Mouse (Mus musculus) CH12.LX (cell line): ENCODE data around the gene Wdr63. TPM values are rescaled to one million over a fixed set of nuclear protein-coding genes. Genes with fewer than 3 reads are reported as not detected.

Experiments used
- DNase-seq: peaks from one replicate; pipeline ENCODE4 v3.0.0-alpha.2; 2013; ENCODE audit errors: extremely low read depth
- H3K27ac ChIP-seq: 2 replicates; pipeline ENCODE4 v1.5.1; 2012; ENCODE audit warnings: low read depth, mild to moderate bottlenecking, control low read depth, moderate library complexity; ENCODE audit not compliant: insufficient read depth
- H3K27me3 ChIP-seq: replicated peaks from 2 replicates; pipeline ENCODE3; 2012; ENCODE audit warnings: inconsistent platforms
- H3K36me3 ChIP-seq, 2 experiments: replicated peaks in 1 of 2; 2 replicates each; pipeline versions ENCODE3 to v1.6.1; 2012; ENCODE audit warnings: inconsistent platforms in 1 of 2, low read length in 1 of 2, mild to moderate bottlenecking in 1 of 2, mixed read lengths in 1 of 2, moderate library complexity in 1 of 2; ENCODE audit not compliant: control insufficient read depth in 1 of 2, insufficient read depth in 1 of 2
- H3K4me1 ChIP-seq, 2 experiments: 2 replicates each; pipeline ENCODE4 v1.6.1; 2012; ENCODE audit warnings: inconsistent platforms in 1 of 2, moderate library complexity in 1 of 2; ENCODE audit not compliant: insufficient read depth in 2 of 2, control insufficient read depth in 1 of 2
- H3K4me2 ChIP-seq: 2 replicates; pipeline ENCODE4 v1.6.1; 2012; ENCODE audit warnings: low read depth, mild to moderate bottlenecking, control low read depth; ENCODE audit not compliant: poor library complexity, insufficient read depth, severe bottlenecking
- H3K4me3 ChIP-seq, 3 experiments: fragments of 150-350 bp in 1 of 3; sonication (generic) in 1 of 3; replicated peaks in 1 of 3; 2 replicates each; pipeline versions ENCODE3 to v1.5.1; 2011 to 2012; ENCODE audit warnings: low read depth in 2 of 3, low read length in 2 of 3, mild to moderate bottlenecking in 2 of 3, moderate library complexity in 2 of 3, control low read depth in 1 of 3, improper control_type of control experiment in 1 of 3, inconsistent platforms in 1 of 3, mixed read lengths in 1 of 3; ENCODE audit not compliant: poor library complexity in 1 of 3
- H3K79me2 ChIP-seq: replicated peaks from 2 replicates; pipeline ENCODE4 v1.6.1; 2012; ENCODE audit warnings: mild to moderate bottlenecking, moderate library complexity; ENCODE audit not compliant: control insufficient read depth, poor library complexity, insufficient read depth, severe bottlenecking; ENCODE audit errors: extremely low read depth
- H3K9ac ChIP-seq: 2 replicates; pipeline ENCODE4 v1.6.1; 2012; ENCODE audit warnings: low read depth, mild to moderate bottlenecking, control low read depth, moderate library complexity; ENCODE audit not compliant: insufficient read depth
- H3K9me3 ChIP-seq: replicated peaks from 2 replicates; pipeline ENCODE3; 2012; ENCODE audit warnings: low read length, inconsistent platforms, mixed read lengths
- CHD1 ChIP-seq: IDR thresholded peaks from 2 replicates; pipeline ENCODE4 v1.6.1; 2012; ENCODE audit warnings: low read depth, low read length, improper control_type of control experiment, inconsistent platforms
- HCFC1 ChIP-seq: IDR thresholded peaks from 2 replicates; pipeline ENCODE4 v1.6.1; 2012; ENCODE audit warnings: low read depth, mild to moderate bottlenecking, inconsistent platforms, low read length, improper control_type of control experiment
- MAZ ChIP-seq: IDR thresholded peaks from 2 replicates; pipeline ENCODE4 v1.6.1; 2012; ENCODE audit warnings: low read depth, mild to moderate bottlenecking, inconsistent platforms, low read length, improper control_type of control experiment, moderate library complexity
- MYC ChIP-seq: IDR thresholded peaks from 2 replicates; pipeline ENCODE4 v1.6.1; 2011; ENCODE audit warnings: low read depth, mild to moderate bottlenecking, improper control_type of control experiment, low read length
- POLR2A ChIP-seq: IDR thresholded peaks from 2 replicates; pipeline ENCODE4 v1.6.1; 2011; ENCODE audit warnings: low read depth, mild to moderate bottlenecking, improper control_type of control experiment, low read length
- RAD21 ChIP-seq: IDR thresholded peaks from 2 replicates; pipeline ENCODE4 v1.6.1; 2011; ENCODE audit warnings: low read depth, mild to moderate bottlenecking, low read length, improper control_type of control experiment, moderate library complexity
- TBP ChIP-seq: conservative IDR thresholded peaks from 2 replicates; pipeline ENCODE4 v1.6.1; 2011; ENCODE audit warnings: low read depth, low read length, improper control_type of control experiment
- TCF12 ChIP-seq: IDR thresholded peaks from 2 replicates; pipeline ENCODE4 v1.6.1; 2014; ENCODE audit warnings: low read depth, mild to moderate bottlenecking, inconsistent platforms, low read length, improper control_type of control experiment
- ZNF384 ChIP-seq: IDR thresholded peaks from 2 replicates; pipeline ENCODE4 v1.6.1; 2012; ENCODE audit warnings: low read depth, low read length, improper control_type of control experiment, inconsistent platforms
- dilution Hi-C: fragments of 300-500 bp; cut with MboI; formaldehyde crosslinking; loops from 2 replicates; pipeline ENCODE4 v1.14.3; 2020; ENCODE audit warnings: low sequenced_read_pairs; ENCODE audit not compliant: extremely low pct_unique_long_range_greater_than_20kb, extremely low pct_ligation_motif_present
- in situ Hi-C: fragments of 300-500 bp; cut with MboI; formaldehyde crosslinking; loops from 3 replicates; pipeline ENCODE4 v1.14.3; 2019; ENCODE audit warnings: low sequenced_read_pairs, low pct_ligation_motif_present, low pct_unique_long_range_greater_than_20kb, mixed read lengths
- polyA plus RNA-seq: library from polyadenylated mRNA; unstranded; fragments of >175 nt; gene quantifications from 2 replicates; pipeline ENCODE4 v1.2.1, GENCODE M21; 2012; ENCODE audit warnings: low read depth; ENCODE audit not compliant: insufficient read length
- total RNA-seq, 2 experiments: library from RNA; depleted of rRNA; stranded (reverse); fragments of 300-350 nt in 1 of 2; fragments of >200 nt in 1 of 2; gene quantifications; 2 replicates each; pipeline ENCODE4 v1.2.3; 2012 to 2014

Wdr63 gene
- total and polyA plus RNA-seq, 3 experiments = not detected

GRCm38 (mm10) chr3:146017521-146017920 is 90.4 kb downstream of the Wdr63 start:
- no peak for TF ChIP-seq CHD1
- no peaks in the 10 kb centered on the region for H3K27me3 ChIP-seq
- no peak for DNase-seq
- no peak overlapping the region for H3K4me2 ChIP-seq
- H3K36me3 ChIP-seq = no peaks in the 10 kb centered on the region
- H3K4me3 ChIP-seq = no peak overlapping the region
- no peaks in the 10 kb centered on the region for H3K4me1 ChIP-seq
- in situ Hi-C loops (no loop called here), dilution Hi-C loops (no loop called here)
- H3K27ac ChIP-seq = no peak overlapping the region
- no peaks in the 10 kb centered on the region for H3K79me2 ChIP-seq
- no peak overlapping the region for H3K9ac ChIP-seq
- no peaks in the 10 kb centered on the region for H3K9me3 ChIP-seq

- no peak for DNase-seq
- Histone ChIP-seq H3K79me2 (no peaks in the 10 kb centered on the region), H3K36me3 (no peaks in the 10 kb centered on the region), H3K4me2 (no peak overlapping the region), H3K27me3 (no peaks in the 10 kb centered on the region), H3K4me1 (no peaks in the 10 kb centered on the region), H3K9me3 (no peaks in the 10 kb centered on the region), H3K27ac (no peak overlapping the region), H3K4me3 (no peak overlapping the region), H3K9ac (no peak overlapping the region)
- in situ Hi-C loops = no loop called here
- dilution Hi-C loops = no loop called here
- no peak for TF ChIP-seq HCFC1
- no peak for TF ChIP-seq MAZ
- no peak for TF ChIP-seq MYC
- TF ChIP-seq TCF12 = no peak
- no peak for TF ChIP-seq POLR2A
- TF ChIP-seq RAD21 = no peak
- no peak for TF ChIP-seq TBP
Measured at GRCm38 (mm10) chr3:146016979-146017378, 91.0 kb downstream of the Wdr63 start.

GRCm38 (mm10) chr3:146014321-146014720 is 93.6 kb downstream of the Wdr63 start:
- Histone ChIP-seq H3K4me2 (no peak overlapping the region), H3K4me3 (no peak overlapping the region), H3K9ac (no peak overlapping the region), H3K4me1 (peaks cover 3 to 6% of the 10 kb centered on the region in 2 experiments; a peak in 1 of 4 replicates), H3K9me3 (no peaks in the 10 kb centered on the region), H3K79me2 (no peaks in the 10 kb centered on the region), H3K27me3 (no peaks in the 10 kb centered on the region), H3K36me3 (no peaks in the 10 kb centered on the region), H3K27ac (no peak overlapping the region)
- DNase-seq = no peak
- dilution Hi-C loops (no loop called here), in situ Hi-C loops (no loop called here)
- no peak for TF ChIP-seq RAD21

GRCm38 (mm10) chr3:146013490-146013889 is 94.4 kb downstream of the Wdr63 start:
- Histone ChIP-seq H3K27ac (no peak overlapping the region), H3K9me3 (no peaks in the 10 kb centered on the region), H3K4me3 (no peak overlapping the region), H3K9ac (no peak overlapping the region), H3K4me2 (no peak overlapping the region), H3K36me3 (no peaks in the 10 kb centered on the region), H3K79me2 (no peaks in the 10 kb centered on the region), H3K27me3 (no peaks in the 10 kb centered on the region), H3K4me1 (peaks cover 3 to 6% of the 10 kb centered on the region in 2 experiments; a peak in 1 of 4 replicates)
- in situ Hi-C loops (no loop called here), dilution Hi-C loops (no loop called here)
- TF ChIP-seq ZNF384 = no peak
- DNase-seq = no peak
